Mouse (Mus musculus) gastrocnemius, adult 2 months (tissue): Measurements from ENCODE around the gene Hist1h2ad. TPM values are rescaled to one million over a fixed set of nuclear protein-coding genes. Genes with fewer than 3 reads are reported as not detected.
"Not testable (repeated sequence)": the region's sequence is repeated elsewhere in the genome, so short reads cannot be mapped to it uniquely, and the experiment has no call there.

Experiments used
- DNase-seq: peaks from one replicate; pipeline ENCODE4 v3.0.0; 2022
- H3K27ac ChIP-seq: fragments of 200-600 bp; 2 replicates; pipeline ENCODE4 v1.8.1; 2022; ENCODE audit warnings: mild to moderate bottlenecking
- H3K4me3 ChIP-seq: fragments of 200-600 bp; 2 replicates; pipeline ENCODE4 v1.8.1; 2022; ENCODE audit warnings: mild to moderate bottlenecking, moderate library complexity
- CTCF ChIP-seq: fragments of 200-600 bp; IDR thresholded peaks from 2 replicates; pipeline ENCODE4 v1.8.1; 2022; ENCODE audit warnings: antibody characterized with exemption, mild to moderate bottlenecking, moderate library complexity
- intact Hi-C: fragments of 180-260 bp; cut with DNase I; formaldehyde crosslinking; loops from one replicate; pipeline ENCODE4 v1.15.1; 2025
- total RNA-seq, 2 experiments: library from RNA; stranded (reverse); gene quantifications; 2 replicates each; pipeline ENCODE4 v1.2.3; 2021

Gene Hist1h2ad
- total RNA-seq, 2 experiments from 2014 or later, result 1.0 to 1.3 TPM

GRCm38 (mm10) chr13:23534368-23535131 lies 39.6 kb upstream of the Hist1h2ad start:
- Histone ChIP-seq H3K4me3 (peak overlapping the region; percentile 70), H3K27ac (peak overlapping the region; percentile 28)
- no peak for TF ChIP-seq CTCF
- intact Hi-C loops, result loop anchor here (5.0 kb wide), 2 partner anchors 48 to 1822 kb away; partner anchors contain the start of gene Hist1h4d
- no peak for DNase-seq

GRCm38 (mm10) chr13:23535137-23536075 lies 38.8 kb upstream of the Hist1h2ad start, which contains the start of gene Hist1h3g:
Hist1h3g (plus strand) TSS chr13:23535422.
- peak; percentile 83 for DNase-seq
- Histone ChIP-seq H3K27ac (peak within 1 kb of the TSS; percentile 28), H3K4me3 (peak within 1 kb of the TSS; percentile 70)
- intact Hi-C loops, result not testable (repeated sequence)

- Histone ChIP-seq H3K27ac (no peak overlapping the region), H3K4me3 (no peak overlapping the region)
- intact Hi-C loops, result no loop called here
- TF ChIP-seq CTCF, result no peak
- DNase-seq, result no peak
Observed at GRCm38 (mm10) chr13:23536076-23536822, 37.9 kb upstream of the Hist1h2ad start.

GRCm38 (mm10) chr13:23537006-23537710 lies 37.0 kb upstream of the Hist1h2ad start:
- Histone ChIP-seq H3K4me3 (no peak overlapping the region), H3K27ac (no peak overlapping the region)
- intact Hi-C loops, result no loop called here
- TF ChIP-seq CTCF, result no peak
- DNase-seq, result no peak

- intact Hi-C loops, result no loop called here
- DNase-seq, result no peak
- no peak overlapping the region for H3K4me3 ChIP-seq
- no peak overlapping the region for H3K27ac ChIP-seq
- no peak for TF ChIP-seq CTCF
Observed at GRCm38 (mm10) chr13:23538249-23538648, 35.9 kb upstream of the Hist1h2ad start.

- H3K27ac ChIP-seq, H3K4me3 ChIP-seq, intact Hi-C loops, DNase-seq: not testable (repeated sequence)
Observed at GRCm38 (mm10) chr13:23539821-23540220, 34.4 kb upstream of the Hist1h2ad start.

- no peak for DNase-seq
- intact Hi-C loops, result no loop called here
Observed at GRCm38 (mm10) chr13:23541497-23541896, 32.7 kb upstream of the Hist1h2ad start.

GRCm38 (mm10) chr13:23542225-23542980 lies 31.8 kb upstream of the Hist1h2ad start:
- DNase-seq, intact Hi-C loops: not testable (repeated sequence)
- Histone ChIP-seq H3K27ac (peak overlapping the region; percentile 96), H3K4me3 (peak overlapping the region; percentile 74)

More at GRCm38 (mm10) chr13:23541497-23541896, 32.7 kb upstream of the Hist1h2ad start:
- Histone ChIP-seq H3K27ac (no peak overlapping the region), H3K4me3 (no peak overlapping the region)
- no peak for TF ChIP-seq CTCF

GRCm38 (mm10) chr13:23542999-23543607 lies 31.1 kb upstream of the Hist1h2ad start, which contains the start of gene Hist1h2bh:
Hist1h2bh (minus strand) TSS chr13:23543392.
- peak within 1 kb of the TSS; percentile 96 for H3K27ac ChIP-seq
- peak; percentile 48 for DNase-seq
- peak within 1 kb of the TSS; percentile 74 for H3K4me3 ChIP-seq
- intact Hi-C loops, result not testable (repeated sequence)

- TF ChIP-seq CTCF, result no peak
- intact Hi-C loops, result no loop called here
- Histone ChIP-seq H3K27ac (peak within 1 kb of the TSS; percentile 96), H3K4me3 (peak within 1 kb of the TSS; percentile 74)
- peak; percentile 63 for DNase-seq
Observed at GRCm38 (mm10) chr13:23543965-23544786, 30.0 kb upstream of the Hist1h2ad start, which contains the start of gene Hist1h3f. Hist1h3f (plus strand) TSS chr13:23544052.

GRCm38 (mm10) chr13:23544787-23545120 lies 29.4 kb upstream of the Hist1h2ad start:
- Histone ChIP-seq H3K4me3 (peak overlapping the region; percentile 74), H3K27ac (peak overlapping the region; percentile 96)
- intact Hi-C loops, DNase-seq: not testable (repeated sequence)
